ENCODE assay signal across 40 mouse cellular contexts in genomic region chr7:6214691-6215090, GRCm38 (mm10). TPM values are rescaled to one million over a fixed set of nuclear protein-coding genes. Genes with fewer than 3 reads are reported as not detected.
"Had no signal": no experiment of that assay in that cellular context is flagged by ENCODE, and none has a peak within 500 bp of the region (broad histone marks: within the 10 kb centered on the region; RNA-seq: fewer than 3 reads in every experiment).

No protein-coding gene starts in this region.

RNA-seq across cellular contexts. Expression of gene Zscan5b, which starts 7.4 kb away (rescaled TPM):
- total RNA-seq: heart, postnatal 10 days; heart, postnatal 14 days; heart, postnatal 25 days; heart, postnatal 36 days; heart, postnatal 4 days; hematopoietic stem cell, adult 5-6 weeks; hindbrain, postnatal 0 days; layer of hippocampus, adult 18-20 months; layer of hippocampus, adult 2 months; layer of hippocampus, adult 8-10 months; layer of hippocampus, postnatal 10 days; layer of hippocampus, postnatal 14 days; layer of hippocampus, postnatal 25 days; layer of hippocampus, postnatal 36 days; left cerebral cortex, adult 18-20 months; left cerebral cortex, adult 2 months; left cerebral cortex, adult 8-10 months had no signal
- polyA plus RNA-seq: heart, embryonic 13.5 days; heart, embryonic 14.5 days; heart, embryonic 15.5 days; heart, embryonic 16.5 days; heart, postnatal 0 days; hindbrain, embryonic 10.5 days; hindbrain, embryonic 11.5 days; hindbrain, embryonic 12.5 days; hindbrain, embryonic 13.5 days; hindbrain, embryonic 14.5 days; hindbrain, embryonic 15.5 days; hindbrain, embryonic 16.5 days; hindbrain, postnatal 0 days; intestine, embryonic 14.5 days; intestine, embryonic 15.5 days; intestine, embryonic 16.5 days; intestine, postnatal 0 days; kidney, adult 2 months; kidney, embryonic 14.5 days; kidney, embryonic 15.5 days; kidney, embryonic 16.5 days; kidney, postnatal 0 days; large intestine, adult 2 months had no signal

RNA-seq across cellular contexts. Expression of gene Galp, which starts 17.8 kb away (rescaled TPM):
- total RNA-seq: heart, postnatal 10 days; heart, postnatal 14 days; heart, postnatal 25 days; heart, postnatal 36 days; heart, postnatal 4 days; hematopoietic stem cell, adult 5-6 weeks; hindbrain, postnatal 0 days; layer of hippocampus, adult 18-20 months; layer of hippocampus, adult 2 months; layer of hippocampus, adult 8-10 months; layer of hippocampus, postnatal 10 days; layer of hippocampus, postnatal 14 days; layer of hippocampus, postnatal 25 days; layer of hippocampus, postnatal 36 days; left cerebral cortex, adult 18-20 months; left cerebral cortex, adult 2 months; left cerebral cortex, adult 8-10 months had no signal
- polyA plus RNA-seq: heart, embryonic 13.5 days; heart, embryonic 14.5 days; heart, embryonic 15.5 days; heart, embryonic 16.5 days; heart, postnatal 0 days; hindbrain, embryonic 10.5 days; hindbrain, embryonic 11.5 days; hindbrain, embryonic 12.5 days; hindbrain, embryonic 13.5 days; hindbrain, embryonic 14.5 days; hindbrain, embryonic 15.5 days; hindbrain, embryonic 16.5 days; hindbrain, postnatal 0 days; inflammation-experienced regulatory T-cells, adult 6 months; intestine, embryonic 14.5 days; intestine, embryonic 15.5 days; intestine, embryonic 16.5 days; intestine, postnatal 0 days; kidney, adult 2 months; kidney, embryonic 14.5 days; kidney, embryonic 15.5 days; kidney, embryonic 16.5 days; kidney, postnatal 0 days had no signal

RNA-seq across cellular contexts. Expression of gene Epp13, which starts 37.8 kb away (rescaled TPM):
- total RNA-seq: heart, postnatal 10 days; heart, postnatal 14 days; heart, postnatal 25 days; heart, postnatal 36 days; heart, postnatal 4 days; hematopoietic stem cell, adult 5-6 weeks; hindbrain, postnatal 0 days; layer of hippocampus, adult 18-20 months; layer of hippocampus, adult 2 months; layer of hippocampus, adult 8-10 months; layer of hippocampus, postnatal 10 days; layer of hippocampus, postnatal 14 days; layer of hippocampus, postnatal 25 days; layer of hippocampus, postnatal 36 days; left cerebral cortex, adult 18-20 months; left cerebral cortex, adult 2 months; left cerebral cortex, adult 8-10 months had no signal
- polyA plus RNA-seq: heart, embryonic 13.5 days; heart, embryonic 14.5 days; heart, embryonic 15.5 days; heart, embryonic 16.5 days; heart, postnatal 0 days; hindbrain, embryonic 11.5 days; hindbrain, embryonic 12.5 days; hindbrain, embryonic 14.5 days; hindbrain, embryonic 16.5 days; inflammation-experienced regulatory T-cells, adult 6 months; intestine, embryonic 14.5 days; intestine, embryonic 15.5 days; intestine, embryonic 16.5 days; intestine, postnatal 0 days; kidney, adult 2 months; kidney, embryonic 14.5 days; kidney, embryonic 15.5 days; kidney, embryonic 16.5 days; kidney, postnatal 0 days had no signal
